Mouse (Mus musculus) heart, embryonic 12.5 days (tissue): ENCODE data around the gene Gm20518. TPM values are rescaled to one million over a fixed set of nuclear protein-coding genes. Genes with fewer than 3 reads are reported as not detected.

Experiments
- ATAC-seq: fragments of 200-750 bp; cut with Nextera tagmentation; 2 replicates; pipeline ENCODE4 v1.8.0; 2017; ENCODE audit warnings: moderate TSS enrichment, moderate library complexity; ENCODE audit not compliant: insufficient number of reproducible peaks, low FRiP score
- H3K27ac ChIP-seq: fragments of 300-500 bp; sonication (generic); 2 replicates; pipeline ENCODE4 v1.5.1; 2016; ENCODE audit warnings: mild to moderate bottlenecking, moderate library complexity; ENCODE audit not compliant: poor library complexity, severe bottlenecking
- H3K27me3 ChIP-seq: fragments of 300-500 bp; sonication (generic); replicated peaks from 2 replicates; pipeline ENCODE4 v1.6.1; 2016; ENCODE audit warnings: mild to moderate bottlenecking, moderate library complexity
- H3K36me3 ChIP-seq: fragments of 300-500 bp; sonication (generic); 2 replicates; pipeline ENCODE4 v1.6.1; 2016; ENCODE audit warnings: mild to moderate bottlenecking, moderate library complexity
- H3K4me1 ChIP-seq: fragments of 300-500 bp; sonication (generic); replicated peaks from 2 replicates; pipeline ENCODE4 v1.6.1; 2016; ENCODE audit warnings: mild to moderate bottlenecking
- H3K4me2 ChIP-seq: fragments of 300-500 bp; sonication (generic); 2 replicates; pipeline ENCODE4 v1.6.1; 2016; ENCODE audit warnings: mild to moderate bottlenecking, moderate library complexity
- H3K4me3 ChIP-seq: fragments of 300-500 bp; sonication (generic); 2 replicates; pipeline ENCODE4 v1.5.1; 2016; ENCODE audit warnings: mild to moderate bottlenecking
- H3K9ac ChIP-seq: fragments of 300-500 bp; sonication (generic); 2 replicates; pipeline ENCODE4 v1.6.1; 2016; ENCODE audit warnings: mild to moderate bottlenecking, moderate library complexity
- H3K9me3 ChIP-seq: fragments of 300-500 bp; sonication (generic); replicated peaks from 2 replicates; pipeline ENCODE4 v1.6.1; 2016; ENCODE audit warnings: mild to moderate bottlenecking, moderate library complexity
- WGBS: fragments of 180-500 bp; shearing (Covaris S2); methylation state at CpG from one replicate; pipeline ENCODE4 v1.1.7; 2016; 5-methylcytosine and 5-hydroxymethylcytosine counted together
- polyA plus RNA-seq: library from polyadenylated mRNA; unstranded; fragments of >200 nt; fragmentation: Nextera tagmentation; extraction: Ambion mirVana; gene quantifications from 2 replicates; pipeline ENCODE4 v1.2.1, GENCODE M21; 2016

Gm20518 gene
- polyA plus RNA-seq, 1 experiment from 2014 or later = 0.19 TPM

DNA sequence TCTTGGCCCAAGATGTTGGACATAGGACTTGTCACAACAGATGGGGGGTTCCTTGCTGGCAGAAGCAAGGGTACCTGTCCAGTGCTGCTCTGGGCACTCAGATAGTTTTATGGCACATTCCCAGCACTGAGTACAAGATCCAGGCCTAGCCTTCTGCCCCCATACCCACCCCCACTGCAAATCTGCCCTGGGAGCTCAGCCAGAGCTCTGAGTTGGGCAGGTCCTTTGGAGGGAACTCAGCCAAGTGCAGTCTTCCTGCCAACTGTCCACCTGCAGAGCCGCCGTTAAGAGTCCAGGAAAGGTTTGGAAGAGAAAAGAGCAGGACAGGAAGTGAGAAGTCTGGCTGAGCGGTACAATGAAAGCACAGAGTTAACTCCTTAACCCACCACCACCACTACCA, 1.1 kb upstream of the Gm20518 start:
- WGBS = 50% methylated on average over 3 of the region's 3 CpGs
- H3K9me3 ChIP-seq = no peaks in the 10 kb centered on the region
- H3K4me2 ChIP-seq = no peak overlapping the region
- no peak for ATAC-seq
- H3K27me3 ChIP-seq = no peaks in the 10 kb centered on the region
- no peak overlapping the region for H3K4me3 ChIP-seq
- peaks cover 5% of the 10 kb centered on the region for H3K36me3 ChIP-seq
- H3K27ac ChIP-seq = no peak overlapping the region
- no peak overlapping the region for H3K9ac ChIP-seq
- peaks cover 20% of the 10 kb centered on the region for H3K4me1 ChIP-seq

GRCm38 (mm10) chr16:17890917-17891566, 429 bp downstream of the Gm20518 start:
- Histone ChIP-seq H3K27ac (peak overlapping the region; percentile 94), H3K36me3 (peaks cover 5% of the 10 kb centered on the region), H3K27me3 (no peaks in the 10 kb centered on the region), H3K4me2 (peak overlapping the region; percentile 77), H3K9me3 (no peaks in the 10 kb centered on the region), H3K4me3 (peak overlapping the region; percentile 67), H3K9ac (peak overlapping the region; percentile 94), H3K4me1 (peaks cover 20% of the 10 kb centered on the region)
- peak; percentile 78 for ATAC-seq
- WGBS = under 1% methylated on average over 44 of the region's 44 CpGs

GRCm38 (mm10) chr16:17890342-17890727, 1.1 kb downstream of the Gm20518 start:
- 47% methylated on average over 2 of the region's 2 CpGs for WGBS
- Histone ChIP-seq H3K36me3 (peaks cover 5% of the 10 kb centered on the region), H3K4me2 (peak overlapping the region; percentile 77), H3K4me1 (peaks cover 20% of the 10 kb centered on the region), H3K27ac (no peak overlapping the region), H3K9ac (peak overlapping the region; percentile 94), H3K9me3 (no peaks in the 10 kb centered on the region), H3K4me3 (peak overlapping the region; percentile 67), H3K27me3 (no peaks in the 10 kb centered on the region)
- no peak for ATAC-seq

DNA sequence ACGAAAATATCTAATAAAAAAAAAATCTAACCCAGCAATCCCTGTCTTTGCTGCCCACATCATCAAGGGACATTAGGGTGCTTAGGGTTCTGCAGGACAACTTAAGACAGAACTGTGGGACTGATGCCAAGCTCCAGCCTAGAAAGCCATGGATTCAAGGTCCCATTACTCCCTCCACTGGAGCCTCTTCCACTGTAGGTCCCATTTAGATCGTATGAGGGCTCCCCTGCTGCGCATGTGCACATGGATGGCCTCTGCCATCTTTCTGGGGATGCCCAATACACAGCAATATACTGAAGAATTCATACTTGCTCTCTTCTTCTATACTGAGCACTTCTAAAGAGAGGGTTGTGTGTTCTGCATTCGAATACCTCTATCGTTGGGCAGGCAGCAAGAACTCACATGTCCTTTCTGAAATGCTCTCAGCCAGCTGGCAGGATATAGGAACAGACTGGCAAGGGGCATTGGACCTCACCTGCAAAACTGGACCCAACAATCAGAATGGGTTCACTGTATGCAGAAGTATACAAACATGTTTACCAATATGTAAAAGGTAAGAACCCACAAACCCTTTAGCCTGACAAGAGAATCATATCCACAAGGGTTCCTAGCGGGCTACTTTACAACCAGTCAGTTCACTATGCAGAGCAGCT, 1.7 kb downstream of the Gm20518 start:
- no peaks in the 10 kb centered on the region for H3K9me3 ChIP-seq
- peaks cover 9% of the 10 kb centered on the region for H3K36me3 ChIP-seq
- H3K4me2 ChIP-seq = peak overlapping the region; percentile 77
- H3K4me3 ChIP-seq = peak overlapping the region; percentile 67
- H3K4me1 ChIP-seq = peaks cover 20% of the 10 kb centered on the region
- H3K9ac ChIP-seq = no peak overlapping the region
- no peaks in the 10 kb centered on the region for H3K27me3 ChIP-seq
- ATAC-seq = no peak
- H3K27ac ChIP-seq = no peak overlapping the region
- WGBS = 78% methylated on average over 6 of the region's 6 CpGs

GRCm38 (mm10) chr16:17884116-17884515, 7.4 kb downstream of the Gm20518 start:
- no peak overlapping the region for H3K27ac ChIP-seq
- peaks cover 28% of the 10 kb centered on the region for H3K4me1 ChIP-seq
- no peaks in the 10 kb centered on the region for H3K9me3 ChIP-seq
- H3K4me2 ChIP-seq = no peak overlapping the region
- H3K36me3 ChIP-seq = 0 out of 2 replicates have a peak, but pooled peaks cover 4% of the 10 kb centered on the region
- H3K9ac ChIP-seq = no peak overlapping the region
- ATAC-seq = no peak
- H3K4me3 ChIP-seq = no peak overlapping the region
- 54% methylated on average over 6 of the region's 6 CpGs for WGBS
- no peaks in the 10 kb centered on the region for H3K27me3 ChIP-seq

DNA sequence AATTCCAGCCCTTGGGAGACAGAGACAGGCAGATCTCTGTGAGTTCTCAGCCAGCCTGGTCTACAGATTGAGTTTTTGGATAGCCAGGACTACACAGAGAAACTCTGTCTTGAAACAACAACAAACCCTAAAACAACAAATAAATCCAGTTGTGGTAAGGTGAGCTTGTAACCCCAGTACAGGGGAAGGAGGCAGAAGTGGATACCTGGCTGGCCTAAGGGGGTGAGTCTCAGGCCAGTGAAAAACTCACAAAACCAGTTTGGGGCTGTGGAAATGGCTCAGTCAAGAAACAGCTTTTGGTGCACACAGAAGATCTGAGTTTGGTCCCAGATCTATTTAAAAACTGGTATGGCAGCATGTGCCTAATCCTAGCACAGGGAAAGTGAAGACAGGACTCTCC, 9.3 kb downstream of the Gm20518 start:
- Histone ChIP-seq H3K36me3 (peaks cover 8% of the 10 kb centered on the region; the same call in 1 of the 2 replicates), H3K9ac (no peak overlapping the region), H3K27ac (no peak overlapping the region), H3K4me2 (no peak overlapping the region), H3K4me3 (no peak overlapping the region), H3K9me3 (no peaks in the 10 kb centered on the region), H3K27me3 (no peaks in the 10 kb centered on the region), H3K4me1 (peaks cover 34% of the 10 kb centered on the region)
- no peak for ATAC-seq

- Histone ChIP-seq H3K4me1 (peaks cover 45% of the 10 kb centered on the region), H3K27me3 (no peaks in the 10 kb centered on the region), H3K9ac (no peak overlapping the region), H3K4me3 (no peak overlapping the region), H3K9me3 (no peaks in the 10 kb centered on the region), H3K27ac (no peak overlapping the region), H3K4me2 (no peak overlapping the region), H3K36me3 (peaks cover 7% of the 10 kb centered on the region; the same call in 1 of the 2 replicates)
- WGBS = 84% methylated on average over 4 of the region's 4 CpGs
- ATAC-seq = no peak
Observed at GRCm38 (mm10) chr16:17879571-17879970, 11.9 kb downstream of the Gm20518 start.

GRCm38 (mm10) chr16:17876096-17876495, 15.4 kb downstream of the Gm20518 start:
- Histone ChIP-seq H3K27me3 (no peaks in the 10 kb centered on the region), H3K4me3 (no peak overlapping the region), H3K27ac (no peak overlapping the region), H3K9ac (no peak overlapping the region), H3K4me2 (no peak overlapping the region), H3K4me1 (peaks cover 58% of the 10 kb centered on the region), H3K36me3 (peaks cover 16% of the 10 kb centered on the region), H3K9me3 (no peaks in the 10 kb centered on the region)
- ATAC-seq = no peak
- 86% methylated on average over 1 of the region's 1 CpGs for WGBS

- Histone ChIP-seq H3K27ac (peak overlapping the region; percentile 75), H3K9ac (no peak overlapping the region), H3K9me3 (no peaks in the 10 kb centered on the region), H3K36me3 (peaks cover 20% of the 10 kb centered on the region), H3K4me3 (no peak overlapping the region), H3K4me1 (peaks cover 60% of the 10 kb centered on the region), H3K27me3 (no peaks in the 10 kb centered on the region), H3K4me2 (0 out of 2 replicates have a peak overlapping the region, but pooled peaks have one; percentile 0)
- WGBS = 27% methylated on average over 4 of the region's 4 CpGs
- no peak for ATAC-seq
Observed at GRCm38 (mm10) chr16:17875174-17875573, 16.3 kb downstream of the Gm20518 start.

DNA sequence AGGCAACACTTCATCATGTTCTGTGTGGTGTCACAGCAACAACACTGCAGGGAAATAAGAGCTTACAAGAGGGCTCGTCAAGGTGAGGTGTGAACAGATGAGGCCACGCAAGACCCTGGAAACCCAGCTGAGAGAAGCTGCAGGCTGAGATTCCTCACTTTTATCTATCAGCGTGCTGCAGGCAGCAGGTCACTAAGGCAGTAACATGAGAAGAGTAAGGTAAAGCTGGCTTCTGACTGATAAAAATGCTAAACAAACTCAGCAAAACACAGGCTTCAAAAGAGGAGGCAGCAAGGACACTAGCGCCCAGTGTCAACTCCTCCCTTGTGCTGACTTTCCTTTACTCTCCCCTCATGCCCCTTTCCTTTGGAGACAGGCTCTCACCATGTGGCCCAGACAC, 18.5 kb downstream of the Gm20518 start:
- H3K36me3 ChIP-seq = peaks cover 20% of the 10 kb centered on the region
- H3K4me2 ChIP-seq = no peak overlapping the region
- ATAC-seq = peak; percentile 50; the same call in 1 of the 2 replicates
- H3K9me3 ChIP-seq = no peaks in the 10 kb centered on the region
- H3K27ac ChIP-seq = peak overlapping the region; percentile 31
- H3K27me3 ChIP-seq = no peaks in the 10 kb centered on the region
- no peak overlapping the region for H3K9ac ChIP-seq
- peaks cover 58% of the 10 kb centered on the region for H3K4me1 ChIP-seq
- H3K4me3 ChIP-seq = no peak overlapping the region
- 24% methylated on average over 4 of the region's 4 CpGs for WGBS

- WGBS = 25% methylated on average over 5 of the region's 5 CpGs
- Histone ChIP-seq H3K27me3 (no peaks in the 10 kb centered on the region), H3K9me3 (no peaks in the 10 kb centered on the region), H3K4me2 (no peak overlapping the region), H3K4me3 (no peak overlapping the region), H3K36me3 (peaks cover 19% of the 10 kb centered on the region), H3K27ac (no peak overlapping the region), H3K4me1 (peaks cover 58% of the 10 kb centered on the region), H3K9ac (no peak overlapping the region)
- ATAC-seq = no peak
Observed at GRCm38 (mm10) chr16:17871248-17871647, 20.2 kb downstream of the Gm20518 start.
